28 mouse cellular contexts compared by ENCODE assay signal in the genomic region with DNA sequence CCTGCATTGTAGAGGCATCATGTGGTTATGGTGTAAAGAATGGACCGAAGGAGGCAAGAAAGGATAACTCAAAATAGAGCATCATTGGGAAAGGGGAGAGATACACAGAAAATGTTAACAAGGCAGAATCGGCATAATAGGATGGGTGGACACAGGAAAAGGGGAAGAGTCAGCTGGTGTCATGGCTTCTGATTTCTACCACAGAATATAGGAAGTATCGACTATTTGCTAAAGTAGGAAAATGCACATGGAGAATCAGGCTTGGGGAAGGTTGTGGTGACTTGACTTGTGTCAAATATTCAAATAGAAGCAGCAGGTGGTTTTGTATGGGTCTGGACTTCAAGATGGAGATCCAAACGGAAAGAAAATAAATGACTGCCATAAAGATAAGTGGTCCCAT. TPM values are rescaled to one million over a fixed set of nuclear protein-coding genes. Genes with fewer than 3 reads are reported as not detected.
"Had no signal": no experiment of that assay in that cellular context is flagged by ENCODE, and none has a peak within 500 bp of the region (broad histone marks: within the 10 kb centered on the region; RNA-seq: fewer than 3 reads in every experiment).

No protein-coding gene starts in this region.

- ATAC-seq: liver, embryonic 12.5 days; liver, postnatal 0 days; lung, postnatal 0 days; midbrain, embryonic 13.5 days; midbrain, embryonic 15.5 days; midbrain, embryonic 16.5 days had no signal

- DNase-seq: left cerebral cortex, postnatal 4 days; liver; liver, embryonic 13.5 days; liver, postnatal 0 days; lung, adult 18-20 months; lung, adult 2 months; lung, embryonic 14.5 days; lung, postnatal 10 days; lung, postnatal 14 days; lung, postnatal 36 days; lung, postnatal 4 days; midbrain, embryonic 14.5 days had no signal

RNA-seq across cellular contexts. Expression of gene Gm10198, which starts 54.7 kb away (rescaled TPM):
- total RNA-seq: left cerebral cortex, adult 18-20 months; left cerebral cortex, adult 2 months; left cerebral cortex, adult 8-10 months; left cerebral cortex, postnatal 10 days; left cerebral cortex, postnatal 14 days; left cerebral cortex, postnatal 25 days; left cerebral cortex, postnatal 36 days; left cerebral cortex, postnatal 4 days; liver, adult 2 months; megakaryocyte-erythroid progenitor cell, adult 5-6 weeks; midbrain, postnatal 0 days; monocyte, adult 5-6 weeks had no signal
